Mouse (Mus musculus): ENCODE results near the gene Nicn1. TPM values are rescaled to one million over a fixed set of nuclear protein-coding genes. Genes with fewer than 3 reads are reported as not detected.

The Nicn1 gene
- polyA plus RNA-seq (2012; rRNA removed) = 23.1 and 24.8 TPM in 2 replicates

DNA sequence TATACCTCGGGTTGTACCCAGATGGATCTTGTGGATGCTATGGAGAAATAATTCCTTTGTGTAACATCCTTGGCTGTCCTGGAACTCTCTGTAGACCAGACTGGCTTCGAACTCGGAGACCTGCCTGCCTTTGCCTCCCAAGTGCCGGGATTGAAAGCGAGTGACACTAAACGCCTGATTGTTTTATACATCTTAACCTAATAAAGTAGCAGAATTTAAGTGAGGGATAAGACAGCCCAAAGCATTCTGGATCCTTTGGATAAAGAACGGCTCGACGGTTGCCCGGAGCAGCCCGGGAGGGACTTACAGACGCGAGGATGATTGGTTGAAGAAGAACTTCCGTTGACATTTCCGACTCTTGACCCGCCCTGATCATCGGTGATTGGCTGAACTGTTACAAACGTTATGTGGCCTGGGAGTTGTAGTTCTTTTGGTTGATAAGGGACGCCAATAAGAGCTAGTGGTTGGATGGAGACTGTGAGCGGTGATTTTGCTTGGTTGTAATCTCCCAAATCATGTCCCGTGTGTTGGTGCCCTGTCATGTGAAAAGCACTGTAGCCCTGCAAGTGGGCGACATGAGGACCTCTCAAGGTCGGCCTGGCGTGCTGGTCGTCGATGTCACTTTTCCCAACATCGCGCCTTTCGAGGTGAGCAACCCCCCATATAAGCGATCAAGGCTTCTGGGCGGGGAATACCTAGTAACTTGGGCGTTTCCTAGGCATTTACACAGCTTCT lies at the start of gene Nicn1:
Gene Nicn1, plus strand, starts transcription at position 414 of the 735 bp plus-strand sequence.
- Histone ChIP-seq H3K27ac (ENCODE audit: control insufficient read depth, insufficient read depth, low read depth, low read length) (peak within 1 kb of the TSS; percentile 80), H3K36me3 (ENCODE audit: control insufficient read depth, insufficient read depth, low read length) (no peaks in the 10 kb centered on the region)
- TF ChIP-seq POLR2A (IDR thresholded peaks at IDR 0.05; ENCODE audit: control insufficient read depth, low read depth, low read length) = peak; percentile 47; the same call in 1 of the 2 replicates
- no peak for TF ChIP-seq CTCF (IDR thresholded peaks at IDR 0.05; ENCODE audit: control insufficient read depth, insufficient read depth, insufficient replicate concordance, low read depth, low read length)

GRCm38 (mm10) chr9:108244540-108244939 lies 45.7 kb upstream of the Nicn1 start:
- Histone ChIP-seq H3K36me3 (ENCODE audit: control insufficient read depth, insufficient read depth, low read length) (no peaks in the 10 kb centered on the region), H3K27me3 (ENCODE audit: control insufficient read depth, insufficient read depth, low read length) (no peaks in the 10 kb centered on the region), H3K27ac (ENCODE audit: control insufficient read depth, insufficient read depth, low read depth, low read length) (no peak overlapping the region), H3K4me3 (ENCODE audit: control insufficient read depth, low read depth, low read length) (no peak overlapping the region), H3K4me1 (ENCODE audit: control insufficient read depth, insufficient read depth, low read length) (no peaks in the 10 kb centered on the region)
- TF ChIP-seq POLR2A (IDR thresholded peaks at IDR 0.05; ENCODE audit: control insufficient read depth, low read depth, low read length) (no peak), CTCF (IDR thresholded peaks at IDR 0.05; ENCODE audit: control insufficient read depth, insufficient read depth, insufficient replicate concordance, low read depth, low read length) (no peak)

More for the DNA sequence above, at the start of gene Nicn1:
- H3K4me3 ChIP-seq (ENCODE audit: control insufficient read depth, low read depth, low read length) = peak within 1 kb of the TSS; percentile 82
- H3K4me1 ChIP-seq (ENCODE audit: control insufficient read depth, insufficient read depth, low read length) = peaks cover 6% of the 10 kb centered on the region
- no peaks in the 10 kb centered on the region for H3K27me3 ChIP-seq (ENCODE audit: control insufficient read depth, insufficient read depth, low read length)

GRCm38 (mm10) chr9:108244984-108245383 lies 45.2 kb upstream of the Nicn1 start:
- Histone ChIP-seq H3K27me3 (ENCODE audit: control insufficient read depth, insufficient read depth, low read length) (no peaks in the 10 kb centered on the region), H3K27ac (ENCODE audit: control insufficient read depth, insufficient read depth, low read depth, low read length) (no peak overlapping the region), H3K4me1 (ENCODE audit: control insufficient read depth, insufficient read depth, low read length) (no peaks in the 10 kb centered on the region), H3K36me3 (ENCODE audit: control insufficient read depth, insufficient read depth, low read length) (no peaks in the 10 kb centered on the region), H3K4me3 (ENCODE audit: control insufficient read depth, low read depth, low read length) (no peak overlapping the region)
- TF ChIP-seq CTCF (IDR thresholded peaks at IDR 0.05; ENCODE audit: control insufficient read depth, insufficient read depth, insufficient replicate concordance, low read depth, low read length) = no peak
- no peak for TF ChIP-seq POLR2A (IDR thresholded peaks at IDR 0.05; ENCODE audit: control insufficient read depth, low read depth, low read length)

DNA sequence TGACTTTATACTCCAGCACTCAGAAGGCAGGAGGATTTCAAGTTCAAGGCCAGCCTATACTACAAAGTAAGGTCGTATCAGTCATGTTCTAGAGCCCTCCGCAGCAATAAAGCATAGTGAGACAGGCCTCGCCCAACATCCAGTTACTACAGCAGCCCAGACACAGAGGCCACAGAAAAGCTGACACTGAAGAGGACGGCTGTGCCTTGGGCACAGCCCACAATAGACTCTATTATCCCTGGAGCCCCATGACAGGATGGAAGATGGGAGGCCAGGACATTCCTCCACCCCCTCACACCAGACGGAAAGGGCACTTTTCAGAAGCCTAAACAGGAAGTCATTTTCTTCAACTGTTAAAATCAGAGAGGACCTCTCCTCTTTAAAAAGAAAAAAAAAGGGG lies 41.3 kb upstream of the Nicn1 start:
- TF ChIP-seq POLR2A (IDR thresholded peaks at IDR 0.05; ENCODE audit: control insufficient read depth, low read depth, low read length) (no peak), CTCF (IDR thresholded peaks at IDR 0.05; ENCODE audit: control insufficient read depth, insufficient read depth, insufficient replicate concordance, low read depth, low read length) (no peak)
- Histone ChIP-seq H3K27me3 (ENCODE audit: control insufficient read depth, insufficient read depth, low read length) (no peaks in the 10 kb centered on the region), H3K4me1 (ENCODE audit: control insufficient read depth, insufficient read depth, low read length) (no peaks in the 10 kb centered on the region), H3K36me3 (ENCODE audit: control insufficient read depth, insufficient read depth, low read length) (peaks cover 3% of the 10 kb centered on the region), H3K4me3 (ENCODE audit: control insufficient read depth, low read depth, low read length) (no peak overlapping the region), H3K27ac (ENCODE audit: control insufficient read depth, insufficient read depth, low read depth, low read length) (no peak overlapping the region)

GRCm38 (mm10) chr9:108251877-108252276 lies 38.4 kb upstream of the Nicn1 start:
- Histone ChIP-seq H3K36me3 (ENCODE audit: control insufficient read depth, insufficient read depth, low read length) (peaks cover 3% of the 10 kb centered on the region), H3K27ac (ENCODE audit: control insufficient read depth, insufficient read depth, low read depth, low read length) (no peak overlapping the region), H3K27me3 (ENCODE audit: control insufficient read depth, insufficient read depth, low read length) (no peaks in the 10 kb centered on the region), H3K4me1 (ENCODE audit: control insufficient read depth, insufficient read depth, low read length) (no peaks in the 10 kb centered on the region), H3K4me3 (ENCODE audit: control insufficient read depth, low read depth, low read length) (no peak overlapping the region)
- no peak for TF ChIP-seq CTCF (IDR thresholded peaks at IDR 0.05; ENCODE audit: control insufficient read depth, insufficient read depth, insufficient replicate concordance, low read depth, low read length)
- no peak for TF ChIP-seq POLR2A (IDR thresholded peaks at IDR 0.05; ENCODE audit: control insufficient read depth, low read depth, low read length)

DNA sequence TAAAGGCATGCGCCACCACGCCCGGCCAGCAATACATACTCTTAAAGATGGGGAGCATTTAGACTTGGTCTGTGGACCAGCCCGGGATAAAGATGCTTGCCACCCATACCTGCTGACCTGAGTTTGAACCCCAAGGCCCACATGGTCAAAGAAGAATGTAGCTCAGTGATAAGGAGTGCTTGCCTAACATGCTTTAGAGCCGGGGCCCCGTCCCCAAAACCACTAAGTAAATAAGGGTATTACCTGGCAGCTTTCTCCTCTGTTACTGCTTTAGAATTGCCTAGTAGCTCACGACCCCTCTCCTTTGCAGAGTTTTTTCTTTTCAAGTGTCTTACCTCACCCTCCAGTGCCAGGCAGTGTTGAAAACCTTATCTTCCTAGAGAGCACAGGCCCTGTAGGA lies 37.5 kb upstream of the Nicn1 start:
- no peak for TF ChIP-seq CTCF (IDR thresholded peaks at IDR 0.05; ENCODE audit: control insufficient read depth, insufficient read depth, insufficient replicate concordance, low read depth, low read length)
- TF ChIP-seq POLR2A (IDR thresholded peaks at IDR 0.05; ENCODE audit: control insufficient read depth, low read depth, low read length) = no peak
- Histone ChIP-seq H3K4me3 (ENCODE audit: control insufficient read depth, low read depth, low read length) (no peak overlapping the region), H3K27me3 (ENCODE audit: control insufficient read depth, insufficient read depth, low read length) (no peaks in the 10 kb centered on the region), H3K27ac (ENCODE audit: control insufficient read depth, insufficient read depth, low read depth, low read length) (no peak overlapping the region), H3K36me3 (ENCODE audit: control insufficient read depth, insufficient read depth, low read length) (peaks cover 3% of the 10 kb centered on the region), H3K4me1 (ENCODE audit: control insufficient read depth, insufficient read depth, low read length) (no peaks in the 10 kb centered on the region)

GRCm38 (mm10) chr9:108260526-108260925 lies 29.7 kb upstream of the Nicn1 start:
- Histone ChIP-seq H3K36me3 (ENCODE audit: control insufficient read depth, insufficient read depth, low read length) (no peaks in the 10 kb centered on the region), H3K4me3 (ENCODE audit: control insufficient read depth, low read depth, low read length) (no peak overlapping the region), H3K27me3 (ENCODE audit: control insufficient read depth, insufficient read depth, low read length) (no peaks in the 10 kb centered on the region), H3K27ac (ENCODE audit: control insufficient read depth, insufficient read depth, low read depth, low read length) (no peak overlapping the region), H3K4me1 (ENCODE audit: control insufficient read depth, insufficient read depth, low read length) (peaks cover 14% of the 10 kb centered on the region)
- no peak for TF ChIP-seq POLR2A (IDR thresholded peaks at IDR 0.05; ENCODE audit: control insufficient read depth, low read depth, low read length)
- no peak for TF ChIP-seq CTCF (IDR thresholded peaks at IDR 0.05; ENCODE audit: control insufficient read depth, insufficient read depth, insufficient replicate concordance, low read depth, low read length)
